Mouse (Mus musculus) limb, embryonic 10.5 days (tissue): ENCODE measurements around the gene Cdk9. TPM values are rescaled to one million over a fixed set of nuclear protein-coding genes. Genes with fewer than 3 reads are reported as not detected.

Experiments
- DNase-seq: peaks from one replicate; pipeline ENCODE4 v3.0.0-alpha.2; 2017; ENCODE audit warnings: low spot score
- H3K27ac ChIP-seq: fragments of 300-500 bp; sonication (generic); 2 replicates; pipeline ENCODE4 v1.5.1; 2016; ENCODE audit warnings: mild to moderate bottlenecking
- H3K27me3 ChIP-seq: fragments of 300-500 bp; sonication (generic); 2 replicates; pipeline ENCODE4 v1.6.1; 2016; ENCODE audit warnings: low read depth, mild to moderate bottlenecking; ENCODE audit not compliant: poor library complexity, severe bottlenecking
- H3K36me3 ChIP-seq: fragments of 300-500 bp; sonication (generic); 2 replicates; pipeline ENCODE4 v1.6.1; 2016; ENCODE audit warnings: mild to moderate bottlenecking, moderate library complexity
- H3K4me1 ChIP-seq: fragments of 300-500 bp; sonication (generic); 2 replicates; pipeline ENCODE4 v1.6.1; 2016
- H3K4me3 ChIP-seq: fragments of 300-500 bp; sonication (generic); 2 replicates; pipeline ENCODE4 v1.5.1; 2016; ENCODE audit warnings: mild to moderate bottlenecking, moderate library complexity
- H3K9me3 ChIP-seq: fragments of 300-500 bp; sonication (generic); replicated peaks from 2 replicates; pipeline ENCODE4 v1.6.1; 2016; ENCODE audit warnings: mild to moderate bottlenecking
- WGBS: fragments of 180-500 bp; shearing (Covaris S2); methylation state at CpG from one replicate; pipeline ENCODE4 v1.1.7; 2016; 5-methylcytosine and 5-hydroxymethylcytosine counted together
- polyA plus RNA-seq: library from polyadenylated mRNA; unstranded; fragments of >200 nt; fragmentation: Nextera tagmentation; extraction: Ambion mirVana; gene quantifications from 2 replicates; pipeline ENCODE4 v1.2.1, GENCODE M21; 2016

Cdk9 gene
- polyA plus RNA-seq, 1 experiment from 2014 or later: 160 TPM

- H3K9me3 ChIP-seq: no peaks in the 10 kb centered on the region
- 93% methylated on average over 19 of the region's 19 CpGs for WGBS
- peaks cover 25% of the 10 kb centered on the region for H3K4me1 ChIP-seq
- H3K36me3 ChIP-seq: peaks cover 59% of the 10 kb centered on the region
- H3K27me3 ChIP-seq: no peaks in the 10 kb centered on the region
- H3K27ac ChIP-seq: peak overlapping the region; percentile 61
- no peak overlapping the region for H3K4me3 ChIP-seq
- no peak for DNase-seq
Measured at GRCm38 (mm10) chr2:32680961-32681650, 31.8 kb downstream of the Cdk9 start.

- Histone ChIP-seq H3K9me3 (no peaks in the 10 kb centered on the region), H3K4me1 (peaks cover 25% of the 10 kb centered on the region), H3K27ac (peak overlapping the region; percentile 71), H3K36me3 (peaks cover 51% of the 10 kb centered on the region), H3K27me3 (no peaks in the 10 kb centered on the region), H3K4me3 (no peak overlapping the region)
- WGBS: 50% methylated on average over 7 of the region's 7 CpGs
- DNase-seq: no peak
Measured at GRCm38 (mm10) chr2:32680051-32680451, 32.8 kb downstream of the Cdk9 start.

GRCm38 (mm10) chr2:32677683-32678082 lies 35.2 kb downstream of the Cdk9 start:
- H3K4me3 ChIP-seq: no peak overlapping the region
- H3K27ac ChIP-seq: no peak overlapping the region
- H3K9me3 ChIP-seq: no peaks in the 10 kb centered on the region
- H3K27me3 ChIP-seq: no peaks in the 10 kb centered on the region
- H3K36me3 ChIP-seq: peaks cover 36% of the 10 kb centered on the region
- H3K4me1 ChIP-seq: peaks cover 31% of the 10 kb centered on the region
- WGBS: 85% methylated on average over 7 of the region's 7 CpGs
- no peak for DNase-seq

- no peaks in the 10 kb centered on the region for H3K27me3 ChIP-seq
- DNase-seq: no peak
- peaks cover 27% of the 10 kb centered on the region for H3K4me1 ChIP-seq
- H3K4me3 ChIP-seq: no peak overlapping the region
- H3K27ac ChIP-seq: no peak overlapping the region
- H3K9me3 ChIP-seq: no peaks in the 10 kb centered on the region
- WGBS: 93% methylated on average over 3 of the region's 3 CpGs
- H3K36me3 ChIP-seq: peaks cover 30% of the 10 kb centered on the region
Measured at GRCm38 (mm10) chr2:32676821-32677220, 36.1 kb downstream of the Cdk9 start.

DNA sequence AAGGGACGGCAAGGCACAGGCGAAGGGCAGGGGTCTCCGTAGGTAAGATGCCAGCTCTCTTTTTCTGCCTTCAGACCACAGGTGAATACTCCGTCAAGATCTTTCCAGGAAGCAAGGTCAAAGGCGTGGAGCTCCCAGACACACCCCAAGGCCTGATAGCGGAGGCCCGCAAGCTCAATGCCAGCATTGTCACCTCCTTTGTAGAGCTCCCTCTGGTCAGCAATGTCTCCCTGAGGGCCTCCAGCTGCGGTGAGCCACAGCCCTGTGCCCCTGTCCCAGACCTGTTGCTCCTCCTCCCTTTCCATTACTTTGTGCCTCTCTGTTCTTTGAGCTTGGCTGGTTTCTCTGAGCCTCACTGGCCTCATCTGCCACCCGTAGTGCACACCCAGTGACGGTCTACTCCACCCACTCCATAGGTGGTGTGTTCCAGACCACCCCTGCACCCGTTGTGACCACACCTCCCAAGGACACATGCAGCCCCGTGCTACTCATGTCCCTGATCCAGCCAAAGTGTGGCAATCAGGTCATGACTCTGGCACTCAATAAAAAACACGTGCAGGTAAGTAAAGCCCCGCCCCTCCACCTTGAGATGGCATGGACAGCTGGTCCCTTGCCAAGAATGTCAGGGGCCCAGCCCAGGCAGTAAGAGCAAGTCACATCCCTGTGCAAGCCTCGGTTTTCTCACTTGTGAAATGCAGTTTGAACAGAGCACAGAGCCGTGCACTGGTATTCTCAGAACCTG lies 39.5 kb downstream of the Cdk9 start:
- 83% methylated on average over 16 of the region's 16 CpGs for WGBS
- no peak overlapping the region for H3K4me3 ChIP-seq
- H3K27ac ChIP-seq: 0 out of 2 replicates have a peak overlapping the region, but pooled peaks have one; percentile 4
- H3K36me3 ChIP-seq: peaks cover 23% of the 10 kb centered on the region; the same call in 1 of the 2 replicates
- no peaks in the 10 kb centered on the region for H3K9me3 ChIP-seq
- no peak for DNase-seq
- peaks cover 10% of the 10 kb centered on the region for H3K4me1 ChIP-seq
- H3K27me3 ChIP-seq: no peaks in the 10 kb centered on the region

DNA sequence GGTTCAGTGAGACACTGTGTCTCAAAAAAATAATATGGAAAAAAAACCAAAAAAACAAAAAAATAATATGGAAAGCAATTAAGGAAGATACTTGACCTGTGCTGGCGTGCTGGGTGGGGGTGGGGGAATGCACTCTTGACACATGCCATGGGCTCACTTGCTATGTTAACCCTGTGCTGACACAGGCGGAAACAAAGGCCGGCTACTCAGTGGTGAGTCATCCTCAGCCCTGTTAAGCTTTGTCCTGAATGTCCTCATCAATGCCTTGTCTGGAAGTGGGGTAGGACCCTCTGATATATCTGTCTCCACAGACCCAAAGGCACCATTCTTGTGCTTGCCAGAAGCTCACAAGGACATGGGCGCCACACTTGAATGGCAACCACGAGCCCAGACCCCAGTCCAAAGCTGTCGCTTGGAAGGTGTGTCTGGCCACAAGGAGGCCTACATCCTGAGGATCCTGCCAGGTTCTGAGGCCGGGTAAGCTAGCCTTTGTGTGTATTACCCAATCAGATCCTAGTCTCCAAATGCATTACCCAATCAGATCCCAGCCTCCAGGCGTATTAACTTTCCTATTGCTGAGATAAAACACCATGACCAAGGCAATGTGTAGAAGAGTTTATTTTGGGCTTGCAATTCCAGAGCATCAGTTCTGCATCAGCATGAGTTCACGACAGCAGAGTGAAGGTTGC lies 40.8 kb downstream of the Cdk9 start:
- no peak overlapping the region for H3K4me3 ChIP-seq
- H3K27ac ChIP-seq: no peak overlapping the region
- no peak for DNase-seq
- H3K9me3 ChIP-seq: no peaks in the 10 kb centered on the region
- H3K36me3 ChIP-seq: peaks cover 15% of the 10 kb centered on the region; the same call in 1 of the 2 replicates
- H3K27me3 ChIP-seq: no peaks in the 10 kb centered on the region
- WGBS: 75% methylated on average over 9 of the region's 9 CpGs
- peaks cover 13% of the 10 kb centered on the region for H3K4me1 ChIP-seq

GRCm38 (mm10) chr2:32671147-32671546 lies 41.7 kb downstream of the Cdk9 start:
- H3K9me3 ChIP-seq: no peaks in the 10 kb centered on the region
- DNase-seq: no peak
- H3K36me3 ChIP-seq: peaks cover 13% of the 10 kb centered on the region; the same call in 1 of the 2 replicates
- H3K27ac ChIP-seq: no peak overlapping the region
- no peak overlapping the region for H3K4me3 ChIP-seq
- peaks cover 13% of the 10 kb centered on the region for H3K4me1 ChIP-seq
- WGBS: 92% methylated on average over 9 of the region's 9 CpGs
- H3K27me3 ChIP-seq: no peaks in the 10 kb centered on the region

- Histone ChIP-seq H3K4me1 (peaks cover 17% of the 10 kb centered on the region), H3K36me3 (peaks cover 10% of the 10 kb centered on the region; the same call in 1 of the 2 replicates), H3K27ac (no peak overlapping the region), H3K4me3 (no peak overlapping the region), H3K9me3 (no peaks in the 10 kb centered on the region), H3K27me3 (no peaks in the 10 kb centered on the region)
- DNase-seq: no peak
- WGBS: 54% methylated on average over 3 of the region's 3 CpGs
Measured at GRCm38 (mm10) chr2:32669876-32670275, 43.0 kb downstream of the Cdk9 start.

DNA sequence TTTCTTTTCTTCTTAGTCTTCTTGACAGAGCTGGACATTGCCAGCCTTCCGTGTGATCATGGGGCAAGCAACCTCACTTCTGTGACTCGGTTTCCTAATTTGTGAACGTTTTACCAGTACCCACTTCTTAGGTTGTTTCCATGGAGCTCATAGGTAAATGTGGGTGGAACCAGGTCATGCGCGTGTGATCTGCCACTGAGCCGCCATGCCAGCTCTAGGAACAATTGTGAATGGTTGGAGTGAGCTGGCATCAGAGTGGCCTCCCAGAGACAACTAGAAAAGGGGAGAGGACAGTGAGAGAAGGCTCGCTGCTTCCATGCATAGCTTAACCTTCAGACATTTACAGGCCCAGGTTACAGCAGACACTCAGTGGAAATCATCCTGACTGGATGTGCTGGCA lies 44.7 kb downstream of the Cdk9 start:
- DNase-seq: no peak
- H3K27ac ChIP-seq: peak overlapping the region; percentile 64; the same call in 1 of the 2 replicates
- 91% methylated on average over 7 of the region's 7 CpGs for WGBS
- no peaks in the 10 kb centered on the region for H3K27me3 ChIP-seq
- no peak overlapping the region for H3K4me3 ChIP-seq
- H3K36me3 ChIP-seq: peaks cover 5% of the 10 kb centered on the region; the same call in 1 of the 2 replicates
- peaks cover 12% of the 10 kb centered on the region for H3K4me1 ChIP-seq
- H3K9me3 ChIP-seq: no peaks in the 10 kb centered on the region

- H3K27me3 ChIP-seq: no peaks in the 10 kb centered on the region
- H3K27ac ChIP-seq: peak overlapping the region; percentile 64
- H3K9me3 ChIP-seq: no peaks in the 10 kb centered on the region
- H3K4me1 ChIP-seq: peaks cover 11% of the 10 kb centered on the region
- WGBS: 68% methylated on average over 11 of the region's 11 CpGs
- H3K36me3 ChIP-seq: peaks cover 2% of the 10 kb centered on the region; the same call in 1 of the 2 replicates
- H3K4me3 ChIP-seq: no peak overlapping the region
- no peak for DNase-seq
Measured at GRCm38 (mm10) chr2:32667775-32668174, 45.1 kb downstream of the Cdk9 start.

DNA sequence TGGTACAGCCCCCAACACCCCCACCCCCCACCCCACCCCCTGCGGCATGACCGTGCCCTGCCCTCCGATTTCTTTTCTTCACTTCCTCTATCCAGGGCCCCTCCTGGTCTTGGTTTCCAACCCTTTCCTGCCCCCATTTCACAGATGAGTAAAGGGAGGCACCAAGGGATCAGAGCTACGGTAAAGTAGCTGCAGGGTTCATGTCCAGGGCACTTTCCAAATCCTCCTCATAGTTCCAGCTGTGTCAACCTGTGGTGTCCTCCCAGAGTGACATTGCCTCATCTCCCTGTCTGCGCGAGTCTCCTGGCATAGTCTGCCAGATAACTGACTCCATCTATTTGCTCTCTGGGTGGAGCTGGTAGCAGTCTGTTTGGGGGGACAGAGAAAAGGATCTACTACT lies 47.0 kb downstream of the Cdk9 start:
- no peaks in the 10 kb centered on the region for H3K36me3 ChIP-seq
- WGBS: 89% methylated on average over 6 of the region's 6 CpGs
- peaks cover 24% of the 10 kb centered on the region for H3K4me1 ChIP-seq
- no peak overlapping the region; the same call in 1 of the 2 replicates for H3K27ac ChIP-seq
- H3K4me3 ChIP-seq: no peak overlapping the region
- no peaks in the 10 kb centered on the region for H3K9me3 ChIP-seq
- DNase-seq: no peak
- H3K27me3 ChIP-seq: no peaks in the 10 kb centered on the region

DNA sequence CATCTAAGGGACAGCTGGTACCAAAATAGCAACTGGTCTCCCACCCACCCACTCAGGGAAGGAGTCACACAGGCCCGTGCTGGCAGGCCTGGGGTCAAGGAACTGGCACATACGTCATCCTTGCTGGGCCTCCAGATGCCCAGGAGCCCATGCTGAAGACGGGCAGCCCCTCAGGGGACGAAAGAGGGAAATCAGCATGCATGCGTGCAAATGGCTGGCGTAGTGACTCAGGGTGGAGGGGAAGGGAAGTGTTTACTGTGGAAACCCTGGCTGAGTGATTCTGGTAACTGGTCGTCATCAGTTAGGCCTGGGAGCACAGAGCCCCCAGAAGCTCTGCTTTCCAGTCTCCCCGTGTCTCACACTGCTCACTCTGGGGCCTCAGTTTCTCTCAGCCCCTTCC lies 47.5 kb downstream of the Cdk9 start:
- Histone ChIP-seq H3K9me3 (no peaks in the 10 kb centered on the region), H3K27ac (no peak overlapping the region; the same call in 1 of the 2 replicates), H3K27me3 (no peaks in the 10 kb centered on the region), H3K36me3 (no peaks in the 10 kb centered on the region), H3K4me1 (peaks cover 24% of the 10 kb centered on the region), H3K4me3 (no peak overlapping the region)
- no peak for DNase-seq
- WGBS: 75% methylated on average over 8 of the region's 8 CpGs

- DNase-seq: no peak
- H3K4me1 ChIP-seq: peaks cover 22% of the 10 kb centered on the region
- H3K27ac ChIP-seq: peak overlapping the region; percentile 63
- H3K4me3 ChIP-seq: no peak overlapping the region
- no peaks in the 10 kb centered on the region for H3K36me3 ChIP-seq
- H3K27me3 ChIP-seq: no peaks in the 10 kb centered on the region
- 65% methylated on average over 5 of the region's 5 CpGs for WGBS
- no peaks in the 10 kb centered on the region for H3K9me3 ChIP-seq
Measured at GRCm38 (mm10) chr2:32662291-32662690, 50.6 kb downstream of the Cdk9 start.
